Mouse (Mus musculus) adrenal gland, adult (tissue): ENCODE results near the gene Zdhhc4.

ENCODE experiments used
- DNase-seq, 2 experiments: peaks; one replicate each; pipeline ENCODE4 v3.0.0; 2022 to 2023; ENCODE audit warnings: low spot score in 1 of 2; ENCODE audit not compliant: inconsistent age in 2 of 2

The Zdhhc4 gene

GRCm38 (mm10) chr5:143333872-143334271 lies 4.8 kb upstream of the Zdhhc4 start:
- peak; percentile 61 to 91 for DNase-seq

DNA sequence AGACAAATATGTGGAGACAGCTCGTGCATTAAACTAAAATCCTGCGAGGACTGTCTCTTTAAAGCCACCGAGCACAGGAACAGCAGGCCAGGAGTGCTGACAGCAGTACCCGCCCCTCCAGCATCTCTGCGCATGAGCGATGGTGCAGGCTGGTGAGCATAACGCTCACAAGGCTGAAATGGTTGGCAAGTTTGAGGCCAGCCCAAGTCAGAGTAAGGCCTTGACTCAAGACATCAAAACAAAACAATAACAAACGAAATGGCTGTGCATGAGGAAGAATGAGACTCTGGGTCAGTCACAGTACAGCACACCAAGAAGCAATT lies 11.8 kb downstream of the Zdhhc4 start:
- no peak for DNase-seq

DNA sequence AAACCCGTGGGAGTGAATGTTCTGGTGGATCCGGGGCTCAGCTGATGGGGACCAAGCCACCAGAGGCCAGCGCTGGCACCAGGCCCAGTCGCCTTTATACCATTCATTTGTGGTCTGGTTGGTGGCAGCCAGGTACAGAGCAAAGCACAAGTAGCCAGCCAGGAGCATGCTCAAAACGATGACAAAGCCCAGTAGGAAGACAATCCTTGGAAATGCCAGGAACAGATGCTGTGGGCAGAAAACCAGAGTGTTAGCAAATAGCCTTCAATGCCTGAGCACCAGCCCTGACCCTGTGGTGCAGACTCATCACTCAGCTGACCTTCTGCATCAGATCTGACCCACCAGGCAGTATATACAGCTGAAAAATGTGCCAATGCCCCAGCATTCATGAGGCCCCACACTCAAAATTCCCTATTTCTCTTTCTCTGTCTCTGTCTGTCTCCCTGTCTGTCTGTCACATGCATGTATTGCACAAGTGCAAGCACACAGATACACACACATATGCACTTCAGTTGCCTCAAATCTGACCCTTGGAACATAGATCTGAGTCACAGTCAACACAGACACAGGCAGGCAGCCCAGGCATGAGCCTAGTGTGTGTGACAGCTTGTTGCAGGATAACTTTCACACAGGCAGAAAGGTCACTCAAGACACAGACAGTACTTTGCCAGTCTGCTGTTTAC lies 12.3 kb downstream of the Zdhhc4 start:
- DNase-seq, result peak; percentile 73 to 88

DNA sequence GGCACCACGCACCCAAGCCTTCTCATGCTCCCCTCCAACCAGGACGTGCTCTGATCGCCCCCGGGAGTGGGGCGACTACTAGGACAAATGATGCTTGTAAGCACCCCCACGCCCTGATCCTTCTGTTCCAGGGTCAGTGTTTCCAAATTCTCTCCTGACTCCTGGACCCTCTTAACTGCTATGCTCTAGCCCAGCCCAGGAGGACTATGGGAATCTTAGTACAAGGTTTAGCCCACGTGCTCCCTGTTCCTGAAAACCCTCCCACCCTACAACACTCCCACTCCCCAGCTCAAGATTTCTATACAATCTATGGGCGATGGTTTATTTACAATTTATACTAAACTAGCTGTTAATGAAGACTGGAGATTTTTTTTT lies 13.6 kb downstream of the Zdhhc4 start:
- DNase-seq, result no peak

- DNase-seq, result peak; percentile 89 to 96
Observed at GRCm38 (mm10) chr5:143314730-143315513, 14.1 kb downstream of the Zdhhc4 start, which contains the start of gene E130309D02Rik. Gene E130309D02Rik (minus strand): TSS chr5:143315360.

DNA sequence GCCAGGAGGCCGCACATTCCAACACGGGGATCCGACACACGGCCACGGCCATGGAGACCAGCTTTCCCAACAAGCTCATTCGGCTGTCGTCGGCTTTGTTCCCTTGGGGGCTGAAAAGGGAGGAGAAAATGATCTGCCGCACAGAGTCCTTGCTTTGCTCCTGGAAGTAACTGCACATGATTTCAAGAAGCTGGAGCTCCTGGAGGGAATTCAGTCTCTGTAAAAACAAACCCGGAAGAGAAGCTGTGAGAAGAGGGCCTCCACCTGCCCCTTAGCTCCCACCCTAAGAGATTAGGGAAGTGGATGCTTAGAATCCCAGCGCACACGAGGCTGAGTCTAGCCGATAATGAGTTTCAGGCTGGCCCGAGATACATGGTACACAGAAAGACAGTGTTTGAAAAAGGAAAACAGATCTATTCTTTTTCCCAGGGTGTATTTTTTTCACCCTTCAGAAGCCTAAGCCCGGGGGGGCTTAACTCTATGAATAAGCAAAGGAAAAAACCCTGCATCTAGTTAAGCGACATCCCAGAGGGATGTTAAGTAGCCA lies 14.8 kb downstream of the Zdhhc4 start:
- DNase-seq, result peak in 1 of 2 experiments; percentile 55

DNA sequence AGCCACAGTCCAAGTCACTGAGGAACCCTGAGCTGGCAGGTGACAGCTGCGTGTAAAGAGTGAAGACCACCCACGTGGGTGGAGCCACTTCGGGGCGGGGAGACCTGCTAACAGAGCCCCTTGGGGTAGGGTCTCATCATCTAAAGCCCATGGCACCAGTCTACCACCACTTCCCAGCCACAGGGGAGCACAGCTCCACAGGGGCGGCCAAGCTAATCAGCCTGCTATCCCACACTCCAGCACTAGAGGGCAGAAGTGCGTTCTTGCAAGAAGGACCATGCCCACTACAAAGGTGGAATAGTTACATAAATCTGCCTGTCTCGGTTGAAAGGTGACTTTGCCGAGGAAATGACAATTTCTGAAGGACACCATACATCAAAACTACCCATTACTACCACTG lies 17.2 kb downstream of the Zdhhc4 start:
- peak; percentile 68 to 86 for DNase-seq

- DNase-seq, result no peak
Observed at GRCm38 (mm10) chr5:143309916-143310315, 19.1 kb downstream of the Zdhhc4 start.

DNA sequence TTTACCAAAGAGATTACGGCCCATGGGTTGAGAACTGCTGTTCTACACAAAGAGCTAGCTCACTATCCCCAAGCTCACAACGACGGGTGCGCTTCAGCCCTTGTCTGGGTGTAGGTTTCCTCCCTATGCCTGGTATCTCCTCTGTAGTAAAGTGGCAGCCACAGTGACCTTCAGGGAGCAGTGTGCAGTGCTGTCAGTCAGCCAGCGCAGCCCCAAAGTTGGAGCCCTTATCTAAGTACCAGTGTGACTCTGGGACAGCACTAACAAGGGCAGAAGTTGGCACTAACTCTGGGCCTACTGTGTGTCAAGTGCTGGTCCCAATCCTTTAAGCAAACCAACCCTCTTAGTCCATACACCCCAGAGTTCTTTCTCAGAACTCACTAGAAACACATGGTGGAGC lies 20.2 kb downstream of the Zdhhc4 start:
- no peak for DNase-seq

- DNase-seq, result no peak
Observed at GRCm38 (mm10) chr5:143304251-143304650, 24.8 kb downstream of the Zdhhc4 start.

DNA sequence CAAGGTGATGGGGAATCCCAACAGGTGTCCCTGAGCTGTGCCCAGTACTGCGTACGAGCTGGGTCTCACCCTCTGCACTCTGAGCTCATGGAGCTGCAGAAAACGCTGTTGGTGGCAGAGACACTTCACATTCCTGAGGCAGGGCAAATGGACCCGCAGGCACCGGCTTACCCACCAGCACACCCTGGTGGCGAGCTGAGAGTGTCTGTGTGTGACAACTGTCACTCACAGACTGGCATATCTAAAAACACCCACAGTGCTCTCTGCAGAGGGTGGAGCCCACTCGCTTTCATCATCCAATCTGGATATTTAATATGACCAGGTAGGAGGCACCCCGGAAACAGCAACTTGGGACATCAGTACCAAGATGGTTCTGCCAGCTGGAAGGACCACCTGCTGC lies 27.8 kb downstream of the Zdhhc4 start:
- DNase-seq, result no peak

DNA sequence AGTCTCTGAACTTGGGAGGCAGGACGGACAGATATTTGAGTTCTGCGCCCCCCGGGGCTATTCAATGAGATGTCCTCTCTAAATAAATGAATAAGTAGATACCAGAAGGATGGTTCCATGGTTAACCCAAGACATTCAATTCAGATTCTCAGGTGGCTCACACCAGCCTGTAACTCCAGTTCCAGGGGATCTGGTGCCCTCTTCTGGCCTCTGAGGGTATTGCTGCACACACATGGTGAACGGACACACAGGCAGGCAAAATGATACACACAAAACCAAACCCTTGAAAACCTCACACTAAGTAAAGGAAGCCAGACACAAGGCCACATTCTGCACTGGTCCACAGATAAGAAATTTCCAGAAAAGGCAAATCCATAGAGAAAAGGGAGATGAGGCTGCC lies 29.4 kb downstream of the Zdhhc4 start:
- peak; percentile 50 to 84 for DNase-seq

GRCm38 (mm10) chr5:143298391-143298790 lies 30.7 kb downstream of the Zdhhc4 start:
- DNase-seq, result no peak

GRCm38 (mm10) chr5:143297986-143298385 lies 31.1 kb downstream of the Zdhhc4 start:
- no peak for DNase-seq

DNA sequence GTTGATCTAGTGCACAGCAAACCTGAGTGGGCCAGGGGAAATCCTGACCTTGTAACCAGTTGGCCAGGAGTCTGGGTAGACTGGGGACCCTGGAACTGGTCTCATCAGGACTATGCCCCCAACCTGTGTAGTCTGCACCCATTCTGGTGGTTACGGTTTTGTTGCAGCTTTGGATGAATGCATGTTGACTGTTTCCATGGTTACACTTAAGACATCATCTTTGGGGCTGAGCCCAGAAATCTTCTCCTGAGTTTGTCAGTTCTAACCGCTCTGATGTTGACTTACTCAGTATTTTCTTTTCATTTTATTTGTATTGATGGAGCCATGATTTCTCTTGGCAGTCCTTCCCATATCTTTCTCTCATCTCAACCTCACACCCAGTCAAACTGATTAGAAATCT lies 33.7 kb downstream of the Zdhhc4 start:
- no peak for DNase-seq

DNA sequence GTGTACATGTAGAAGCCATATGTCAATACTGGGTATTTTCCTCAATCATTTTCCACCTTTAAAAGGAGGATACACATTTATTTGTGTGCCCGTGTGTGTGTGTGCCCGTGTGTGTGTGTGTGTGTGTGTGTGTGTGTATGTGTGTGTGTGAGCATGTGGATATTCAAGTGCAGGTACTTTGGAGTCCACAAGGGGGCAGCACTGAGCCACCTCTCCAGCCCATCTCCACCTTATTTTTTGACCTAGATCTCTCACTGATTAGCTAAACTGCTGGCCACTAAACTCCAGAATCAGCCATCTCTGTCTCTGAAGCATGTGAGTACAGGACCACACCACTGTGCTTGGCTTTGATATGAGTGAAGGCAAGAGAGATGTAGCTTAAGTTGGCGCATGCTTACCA lies 34.2 kb downstream of the Zdhhc4 start:
- no peak for DNase-seq

GRCm38 (mm10) chr5:143293404-143293803 lies 35.7 kb downstream of the Zdhhc4 start, which contains the start of gene Zfp853:
Gene Zfp853 (minus strand): TSS chr5:143293623.
- no peak for DNase-seq

GRCm38 (mm10) chr5:143292879-143293278 lies 36.2 kb downstream of the Zdhhc4 start:
- DNase-seq, result no peak

DNA sequence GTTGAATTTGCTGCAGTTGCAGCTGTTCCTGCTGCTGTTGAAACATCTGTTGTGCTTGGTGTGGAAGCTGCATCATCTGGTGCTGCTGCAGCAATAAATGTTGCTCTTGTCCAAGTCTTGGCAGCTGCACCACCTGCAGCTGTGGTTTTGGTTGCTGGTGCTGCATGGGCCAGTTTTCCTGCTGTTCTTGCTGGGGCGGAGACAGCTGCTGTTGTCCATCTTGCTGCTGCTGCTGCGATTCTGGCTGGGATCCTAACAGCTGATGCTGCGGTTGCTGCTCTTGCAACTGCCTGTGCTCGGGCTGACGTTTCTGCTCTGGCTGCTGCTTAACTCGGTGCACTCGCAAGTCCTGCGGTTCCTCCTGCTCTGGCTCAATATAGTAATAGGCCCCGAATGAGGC lies 39.8 kb downstream of the Zdhhc4 start:
- DNase-seq, result no peak

DNA sequence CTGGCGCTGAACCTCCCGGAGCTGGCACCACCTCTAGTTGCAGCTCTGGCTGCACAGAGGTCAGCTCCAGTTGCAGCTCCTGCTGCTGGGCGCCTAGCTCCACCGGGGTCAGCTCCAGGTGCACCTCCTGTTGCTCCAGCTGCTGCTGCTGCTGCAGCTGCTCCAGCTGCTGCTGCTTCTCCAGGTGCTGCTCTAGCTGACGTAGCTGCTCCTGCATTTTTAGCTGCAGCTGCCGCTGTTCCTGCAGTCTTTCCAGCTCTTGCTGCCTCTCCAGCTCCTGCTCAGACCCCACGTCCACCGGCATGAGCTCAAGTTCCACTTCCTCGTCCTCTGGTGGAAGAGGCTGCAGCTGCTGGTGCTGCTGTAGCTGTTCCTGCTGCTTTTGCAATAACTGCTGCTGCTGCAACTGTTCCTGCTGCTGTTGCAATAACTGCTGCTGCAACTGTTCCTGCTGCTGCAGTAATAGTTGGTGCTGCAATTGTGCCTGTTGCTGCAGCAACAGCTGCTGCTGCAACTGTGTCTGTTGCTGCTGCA lies 40.6 kb downstream of the Zdhhc4 start:
- DNase-seq, result no peak

DNA sequence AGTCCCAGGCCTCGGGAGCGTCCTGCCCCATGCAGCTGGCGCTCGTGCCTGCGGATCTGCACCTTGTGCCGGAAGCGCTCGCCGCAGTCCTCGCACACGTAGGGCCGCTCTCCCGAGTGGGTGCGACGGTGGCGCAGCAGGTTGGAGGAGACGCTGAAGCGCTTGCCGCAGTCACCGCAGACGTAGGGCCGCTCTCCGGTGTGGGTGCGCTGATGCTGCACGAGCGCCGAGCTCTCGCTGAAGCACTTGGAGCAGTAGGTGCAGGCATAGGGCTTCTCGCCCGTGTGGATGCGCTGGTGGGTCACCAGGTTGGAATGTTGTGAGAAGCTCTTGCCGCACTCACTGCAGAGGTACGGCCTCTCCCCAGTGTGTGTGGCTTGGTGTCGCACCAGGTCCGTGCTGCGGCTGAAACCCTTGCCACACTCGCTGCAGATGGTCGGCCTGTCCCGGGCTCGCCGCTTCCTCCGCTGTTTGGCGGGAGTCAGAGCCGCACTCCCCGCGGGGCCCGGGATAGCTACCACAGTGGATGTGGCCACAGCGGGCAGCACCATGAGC lies 41.2 kb downstream of the Zdhhc4 start:
- DNase-seq, result peak in 1 of 2 experiments; percentile 44

DNA sequence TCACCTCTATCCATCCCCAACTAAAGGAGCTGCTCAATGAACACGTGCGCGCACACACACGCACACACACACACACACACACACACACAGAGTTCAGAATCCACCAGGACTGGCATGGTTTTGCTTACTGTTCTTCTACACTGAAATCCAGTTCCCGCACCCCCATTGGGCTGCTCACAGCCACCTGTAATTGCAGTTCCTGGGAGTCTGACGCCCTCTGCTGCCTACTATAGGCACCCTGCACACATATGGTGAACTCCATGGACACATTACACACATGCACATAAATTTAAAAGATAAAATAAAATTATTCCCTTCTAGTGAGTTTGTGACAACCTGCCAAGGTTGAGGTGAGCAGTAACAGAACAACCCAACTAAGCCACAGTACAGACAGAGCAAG lies 44.3 kb downstream of the Zdhhc4 start:
- DNase-seq, result no peak
